Mouse (Mus musculus) heart, postnatal 0 days (tissue): ENCODE data around the gene Dbf4. TPM values are rescaled to one million over a fixed set of nuclear protein-coding genes. Genes with fewer than 3 reads are reported as not detected.

Source experiments
- ATAC-seq: fragments of 200-750 bp; cut with Nextera tagmentation; 2 replicates; pipeline ENCODE4 v1.8.0; 2017; ENCODE audit warnings: low read depth, moderate number of reproducible peaks, moderate library complexity; ENCODE audit not compliant: insufficient read depth
- DNase-seq: peaks from one replicate; pipeline ENCODE4 v3.0.0-alpha.2; 2016; ENCODE audit warnings: low spot score
- H3K27ac ChIP-seq: fragments of 300-500 bp; sonication (generic); 2 replicates; pipeline ENCODE4 v1.5.1; 2014; ENCODE audit warnings: low read depth, mild to moderate bottlenecking
- H3K27me3 ChIP-seq: fragments of 300-500 bp; sonication (generic); 2 replicates; pipeline ENCODE4 v1.6.1; 2014; ENCODE audit warnings: low read length, mixed read lengths; ENCODE audit not compliant: control insufficient read depth, insufficient read depth
- H3K36me3 ChIP-seq: fragments of 300-500 bp; sonication (generic); replicated peaks from 2 replicates; pipeline ENCODE4 v1.6.1; 2014; ENCODE audit warnings: low read length, mixed read lengths; ENCODE audit not compliant: control insufficient read depth, insufficient read depth
- H3K4me1 ChIP-seq: fragments of 300-500 bp; sonication (generic); 2 replicates; pipeline ENCODE4 v1.6.1; 2014; ENCODE audit warnings: antibody characterized with exemption; ENCODE audit not compliant: control insufficient read depth, insufficient read depth
- H3K4me2 ChIP-seq: fragments of 300-500 bp; sonication (generic); 2 replicates; pipeline ENCODE4 v1.6.1; 2014; ENCODE audit warnings: low read depth, mild to moderate bottlenecking, low read length, moderate library complexity
- H3K4me3 ChIP-seq: fragments of 300-500 bp; sonication (generic); 2 replicates; pipeline ENCODE4 v1.5.1; 2014; ENCODE audit warnings: low read depth, low read length
- H3K9ac ChIP-seq: fragments of 300-500 bp; sonication (generic); replicated peaks from 2 replicates; pipeline ENCODE4 v1.6.1; 2014; ENCODE audit warnings: low read depth, low read length, mixed read lengths
- H3K9me3 ChIP-seq: fragments of 300-500 bp; sonication (generic); replicated peaks from 2 replicates; pipeline ENCODE4 v1.6.1; 2016; ENCODE audit warnings: low read length; ENCODE audit not compliant: control insufficient read depth
- CTCF ChIP-seq: IDR thresholded peaks from 2 replicates; pipeline ENCODE4 v1.5.1; 2016; ENCODE audit warnings: antibody characterized with exemption, control low read depth, low read depth
- EP300 ChIP-seq: IDR thresholded peaks from 2 replicates; pipeline ENCODE4 v1.6.1; 2016; ENCODE audit warnings: antibody characterized with exemption, low read depth
- WGBS: fragments of 180-500 bp; shearing (Covaris S2); extraction: QIAGEN DNeasy Blood & Tissue Kit; methylation state at CpG from one replicate; pipeline ENCODE4 v1.1.7; 2014; 5-methylcytosine and 5-hydroxymethylcytosine counted together
- polyA plus RNA-seq: library from polyadenylated mRNA; unstranded; fragments of >200 nt; fragmentation: Nextera tagmentation; extraction: Ambion mirVana; gene quantifications from 2 replicates; pipeline ENCODE4 v1.2.1, GENCODE M21; 2015
- total RNA-seq: library from RNA; depleted of rRNA; stranded (reverse); fragments of >200 nt; gene quantifications from 2 replicates; pipeline ENCODE4 v1.2.3, GENCODE M21; 2014; ENCODE audit warnings: low replicate concordance; rRNA removed

Gene Dbf4
- total and polyA plus RNA-seq, 2 experiments from 2014 or later, result 8.1 to 8.5 TPM

DNA sequence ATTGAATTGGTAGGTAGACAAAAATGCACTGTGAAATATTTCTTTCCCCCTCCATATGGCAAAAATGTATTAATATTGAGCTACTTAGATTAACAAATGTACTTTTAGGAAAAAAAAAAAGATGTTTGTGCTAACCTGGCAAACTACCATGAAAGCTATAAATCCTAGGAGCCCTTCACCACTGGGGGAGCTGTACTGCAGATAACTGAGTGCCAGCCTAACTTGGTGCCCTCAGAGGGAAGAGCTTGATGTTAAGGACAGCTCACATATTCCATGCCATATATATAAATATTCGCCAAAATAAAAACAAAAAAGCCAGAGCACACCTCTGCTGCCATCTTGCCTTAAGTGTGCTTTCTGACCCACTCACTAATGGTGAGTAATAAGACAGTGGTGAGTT lies 60.2 kb downstream of the Dbf4 start:
- no peak for ATAC-seq
- TF ChIP-seq EP300 (no peak), CTCF (peak; percentile 43)
- DNase-seq, result no peak
- no peaks in the 10 kb centered on the region for H3K9me3 ChIP-seq
- H3K36me3 ChIP-seq, result no peaks in the 10 kb centered on the region
- H3K4me2 ChIP-seq, result no peak overlapping the region
- 33% methylated on average over 1 of the region's 1 CpGs for WGBS
- 0 out of 2 replicates have a peak, but pooled peaks cover 2% of the 10 kb centered on the region for H3K27me3 ChIP-seq
- H3K27ac ChIP-seq, result no peak overlapping the region
- H3K9ac ChIP-seq, result no peak overlapping the region
- H3K4me3 ChIP-seq, result no peak overlapping the region
- H3K4me1 ChIP-seq, result peaks cover 13% of the 10 kb centered on the region

GRCm38 (mm10) chr5:8357677-8358076 lies 64.8 kb downstream of the Dbf4 start:
- 27% methylated on average over 8 of the region's 8 CpGs for WGBS
- peak; percentile 75; the same call in 1 of the 2 replicates for ATAC-seq
- Histone ChIP-seq H3K27ac (peak overlapping the region; percentile 64), H3K4me2 (peak overlapping the region; percentile 27), H3K9me3 (no peaks in the 10 kb centered on the region), H3K4me1 (peaks cover 15% of the 10 kb centered on the region), H3K36me3 (no peaks in the 10 kb centered on the region), H3K4me3 (no peak overlapping the region), H3K27me3 (no peaks in the 10 kb centered on the region), H3K9ac (no peak overlapping the region)
- TF ChIP-seq CTCF (no peak), EP300 (no peak)
- peak; percentile 44 for DNase-seq

GRCm38 (mm10) chr5:8356885-8357651 lies 65.4 kb downstream of the Dbf4 start:
- 15% methylated on average over 13 of the region's 13 CpGs for WGBS
- DNase-seq (peak; percentile 43), ATAC-seq (peak; percentile 52)
- H3K27ac ChIP-seq, result peak overlapping the region; percentile 64
- H3K9me3 ChIP-seq, result no peaks in the 10 kb centered on the region
- no peak overlapping the region for H3K4me3 ChIP-seq
- H3K36me3 ChIP-seq, result no peaks in the 10 kb centered on the region
- H3K4me2 ChIP-seq, result peak overlapping the region; percentile 27
- H3K4me1 ChIP-seq, result peaks cover 15% of the 10 kb centered on the region
- no peaks in the 10 kb centered on the region for H3K27me3 ChIP-seq
- no peak for TF ChIP-seq CTCF
- no peak for TF ChIP-seq EP300
- no peak overlapping the region for H3K9ac ChIP-seq

DNA sequence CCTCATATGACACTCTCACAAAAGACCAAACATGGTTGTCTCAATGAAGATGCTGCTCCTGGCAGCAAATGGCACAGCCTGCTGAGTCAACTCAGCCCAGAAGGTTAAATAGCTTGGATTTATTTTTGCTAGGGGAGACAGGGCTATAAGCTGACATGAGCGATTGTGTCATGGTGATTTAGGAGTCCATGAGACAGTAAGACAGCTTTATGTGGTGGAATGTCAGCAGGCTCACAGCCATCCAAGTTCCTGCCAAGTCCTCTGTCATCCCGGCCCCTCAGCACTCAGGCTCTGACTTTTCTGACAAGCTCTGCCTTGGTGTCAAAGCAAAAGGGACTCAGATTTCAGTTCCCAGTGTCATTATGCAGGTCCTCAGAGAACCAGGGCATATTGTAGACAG lies 66.2 kb downstream of the Dbf4 start:
- H3K4me2 ChIP-seq, result no peak overlapping the region
- peaks cover 15% of the 10 kb centered on the region for H3K4me1 ChIP-seq
- no peaks in the 10 kb centered on the region for H3K9me3 ChIP-seq
- ATAC-seq (peak; percentile 75), DNase-seq (peak; percentile 60)
- no peak overlapping the region for H3K9ac ChIP-seq
- TF ChIP-seq EP300, result no peak
- no peak for TF ChIP-seq CTCF
- H3K36me3 ChIP-seq, result no peaks in the 10 kb centered on the region
- peak overlapping the region; percentile 64 for H3K27ac ChIP-seq
- H3K27me3 ChIP-seq, result no peaks in the 10 kb centered on the region
- no peak overlapping the region for H3K4me3 ChIP-seq
- 10% methylated on average over 2 of the region's 2 CpGs for WGBS

- H3K4me2 ChIP-seq, result no peak overlapping the region
- TF ChIP-seq EP300 (no peak), CTCF (no peak)
- H3K4me1 ChIP-seq, result no peaks in the 10 kb centered on the region
- ATAC-seq (no peak), DNase-seq (no peak)
- H3K9ac ChIP-seq, result no peak overlapping the region
- no peaks in the 10 kb centered on the region for H3K36me3 ChIP-seq
- H3K27ac ChIP-seq, result no peak overlapping the region
- no peak overlapping the region for H3K4me3 ChIP-seq
- 67% methylated on average over 10 of the region's 10 CpGs for WGBS
- no peaks in the 10 kb centered on the region for H3K27me3 ChIP-seq
- no peaks in the 10 kb centered on the region for H3K9me3 ChIP-seq
Measured at GRCm38 (mm10) chr5:8349557-8349956, 73.0 kb downstream of the Dbf4 start.

Other genes with a start within 250 kb of the Dbf4 start
- 8.5 and 13.8 TPM in 2 replicates for gene Adam22, start 54.6 kb downstream of the Dbf4 start, total RNA-seq
- 8.0 and 8.6 TPM in 2 replicates for gene Adam22, start 54.6 kb downstream of the Dbf4 start, polyA plus RNA-seq
- gene Slc25a40, start 134 bp upstream of the Dbf4 start, total RNA-seq, result 6.6 and 7.7 TPM in 2 replicates
- 11.7 and 11.9 TPM in 2 replicates for gene Slc25a40, start 134 bp upstream of the Dbf4 start, polyA plus RNA-seq
- gene Rundc3b, start 200.2 kb upstream of the Dbf4 start, total RNA-seq, result 0.12 and 0.88 TPM in 2 replicates
- gene Rundc3b, start 200.2 kb upstream of the Dbf4 start, polyA plus RNA-seq, result 0.40 and 0.44 TPM in 2 replicates
- 1.6 and 3.0 TPM in 2 replicates for gene Abcb1a, start 237.4 kb upstream of the Dbf4 start, total RNA-seq
- 0.93 and 0.96 TPM in 2 replicates for gene Abcb1a, start 237.4 kb upstream of the Dbf4 start, polyA plus RNA-seq